Mouse (Mus musculus) erythroblast, embryonic 14.5 days (primary cell): ENCODE results near the gene Slc12a8.

Source experiments
- GATA1 ChIP-seq: IDR thresholded peaks from 2 replicates; pipeline ENCODE4 v1.6.1; 2012; ENCODE audit warnings: low read length, inconsistent platforms, mixed read lengths
- TAL1 ChIP-seq: IDR thresholded peaks from 3 replicates; pipeline ENCODE4 v1.6.1; 2012; ENCODE audit warnings: low read length, inconsistent platforms, mixed read lengths

GRCm38 (mm10) chr16:33708031-33708430, 190.9 kb downstream of the Slc12a8 start:
- TF ChIP-seq TAL1 = no peak
- no peak for TF ChIP-seq GATA1
